Mouse (Mus musculus) 3T3-L1 (cell line): ENCODE data around the gene Gm17622.

Source experiments
- DNase-seq: peaks from one replicate; pipeline ENCODE4 v3.0.0-alpha.2; 2015; ENCODE audit warnings: low read depth, low spot score

Gene Gm17622

GRCm38 (mm10) chr13:96511262-96511661, 20.7 kb downstream of the Gm17622 start:
- peak; percentile 10 for DNase-seq

DNA sequence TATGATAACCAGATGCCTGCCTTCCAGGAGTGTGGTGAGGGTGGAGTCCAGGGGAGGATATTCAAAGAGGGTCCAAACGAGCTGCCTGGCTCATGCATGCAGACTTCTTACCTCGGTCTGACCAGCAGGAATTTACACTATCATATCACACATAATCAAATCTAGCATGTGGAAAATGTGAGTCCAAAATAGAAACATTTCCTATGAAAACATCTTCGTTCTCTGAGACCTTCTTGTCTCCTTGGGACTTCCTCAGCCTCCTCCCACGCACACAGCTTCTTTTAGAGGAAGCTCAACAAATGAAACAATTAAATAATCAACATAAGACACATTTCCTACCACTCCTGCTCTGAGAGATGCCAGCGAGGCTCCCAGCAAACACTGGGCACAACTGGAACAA, 21.4 kb downstream of the Gm17622 start:
- DNase-seq, result no peak

- DNase-seq, result no peak
These were observed 23.8 kb downstream of the Gm17622 start for GRCm38 (mm10) chr13:96514154-96514942.

- no peak for DNase-seq
These were observed 25.7 kb downstream of the Gm17622 start for GRCm38 (mm10) chr13:96516249-96516648.

- no peak for DNase-seq
These were observed 26.8 kb downstream of the Gm17622 start for GRCm38 (mm10) chr13:96517335-96517734.

GRCm38 (mm10) chr13:96521294-96521693, 30.8 kb downstream of the Gm17622 start:
- no peak for DNase-seq

DNA sequence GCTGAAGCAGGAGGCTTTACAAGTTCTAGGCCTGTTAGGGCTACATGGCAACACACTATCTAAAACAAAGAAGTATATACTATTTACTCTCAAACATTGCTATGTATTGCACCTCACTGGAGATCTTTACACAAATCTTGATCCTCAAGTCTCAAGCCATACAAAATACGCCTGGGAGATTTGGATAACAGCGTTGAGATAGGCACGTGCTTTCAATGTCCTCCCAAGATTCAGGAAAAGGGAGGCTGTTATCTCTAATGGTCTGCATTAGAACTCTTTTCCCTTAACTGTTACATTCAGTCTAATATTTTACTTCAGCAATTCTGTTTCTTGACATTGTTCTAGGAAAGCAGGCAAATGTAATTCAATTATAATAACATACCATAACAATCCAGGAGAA, 36.5 kb downstream of the Gm17622 start:
- no peak for DNase-seq

DNA sequence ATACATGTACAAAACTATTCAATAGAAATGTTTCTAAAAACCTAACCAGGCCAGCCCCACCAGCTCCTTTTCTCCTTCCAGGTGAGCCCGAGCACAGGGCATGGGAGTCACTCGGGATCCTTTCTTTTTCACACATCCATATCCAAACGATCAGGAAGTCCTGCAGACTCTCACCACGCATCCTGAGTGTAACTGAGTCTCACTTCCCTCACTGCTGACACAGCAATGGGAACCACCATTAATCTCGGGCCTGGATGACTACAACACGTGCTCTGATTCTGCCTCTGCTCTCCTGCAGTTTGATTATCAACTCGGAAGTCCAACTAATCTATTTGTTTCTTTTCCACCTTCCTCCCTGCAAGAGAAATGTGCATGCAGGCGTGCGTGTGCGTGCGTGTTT, 37.3 kb downstream of the Gm17622 start:
- DNase-seq, result no peak

- DNase-seq, result no peak
These were observed 38.2 kb downstream of the Gm17622 start for GRCm38 (mm10) chr13:96528776-96529175.

DNA sequence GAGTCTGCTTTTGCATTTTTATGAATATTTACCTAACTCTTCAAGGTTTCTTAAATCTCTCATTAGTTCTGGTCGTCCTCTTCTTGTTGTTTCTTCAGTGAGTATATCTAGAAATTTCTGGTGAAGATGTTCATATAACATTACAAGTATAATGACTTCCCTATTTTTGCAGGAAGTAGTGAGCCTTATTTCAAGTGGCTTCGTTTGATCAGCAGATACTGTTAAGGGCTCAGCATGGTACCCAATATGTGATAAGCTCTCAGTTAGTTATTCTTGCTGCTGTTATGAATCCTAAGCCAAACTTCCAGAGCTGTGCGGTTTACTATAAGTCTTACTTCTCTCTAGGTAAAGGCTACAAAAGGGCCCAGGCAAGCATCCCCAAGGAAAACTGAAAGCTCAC, 39.0 kb downstream of the Gm17622 start:
- no peak for DNase-seq

GRCm38 (mm10) chr13:96530064-96530463, 39.5 kb downstream of the Gm17622 start:
- DNase-seq, result peak; percentile 38

- DNase-seq, result no peak
These were observed 41.6 kb downstream of the Gm17622 start for GRCm38 (mm10) chr13:96532176-96532575.

GRCm38 (mm10) chr13:96533742-96534141, 43.2 kb downstream of the Gm17622 start:
- DNase-seq, result peak; percentile 88

GRCm38 (mm10) chr13:96536821-96537572, 46.5 kb downstream of the Gm17622 start:
- no peak for DNase-seq

DNA sequence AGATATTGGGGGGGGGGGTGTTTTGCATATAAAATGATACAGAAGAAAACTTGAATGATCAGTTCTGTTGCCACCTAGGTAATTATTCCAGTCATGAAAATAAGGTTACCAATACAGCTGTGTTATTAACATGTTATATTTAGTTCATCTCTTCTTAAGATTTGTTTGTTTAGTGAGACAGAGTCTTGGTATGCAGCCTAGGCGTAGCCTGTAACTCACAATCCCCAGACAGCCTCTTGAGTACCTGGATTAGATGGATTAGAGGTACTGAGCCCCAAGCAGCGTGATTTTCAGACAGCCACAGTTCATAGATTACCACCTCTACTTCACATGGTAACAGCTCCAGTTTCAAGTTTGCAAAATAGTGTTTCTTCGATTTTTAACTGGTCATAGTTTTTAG, 47.6 kb downstream of the Gm17622 start:
- DNase-seq, result peak; percentile 53
